Mouse (Mus musculus) central nervous system, embryonic 14 days (tissue): ENCODE data around the gene Ifit1bl2. TPM values are rescaled to one million over a fixed set of nuclear protein-coding genes. Genes with fewer than 3 reads are reported as not detected.

ENCODE experiments used
- polyA plus RNA-seq: library from polyadenylated mRNA; depleted of rRNA; stranded (reverse); fragments of >200 nt; gene quantifications from 2 replicates; pipeline ENCODE4 v1.2.3, GENCODE M21; 2012; rRNA removed

The Ifit1bl2 gene
- polyA plus RNA-seq, result 0.11 and 0.16 TPM in 2 replicates

GRCm38 (mm10) chr19:34640623-34641022 lies at the start of gene Ifit1bl2, which contains the start of gene Ifit1:
TSS of gene Ifit1bl2 (minus strand) at chr19:34640743.
TSS of gene Ifit1 (plus strand) at chr19:34640871.

DNA sequence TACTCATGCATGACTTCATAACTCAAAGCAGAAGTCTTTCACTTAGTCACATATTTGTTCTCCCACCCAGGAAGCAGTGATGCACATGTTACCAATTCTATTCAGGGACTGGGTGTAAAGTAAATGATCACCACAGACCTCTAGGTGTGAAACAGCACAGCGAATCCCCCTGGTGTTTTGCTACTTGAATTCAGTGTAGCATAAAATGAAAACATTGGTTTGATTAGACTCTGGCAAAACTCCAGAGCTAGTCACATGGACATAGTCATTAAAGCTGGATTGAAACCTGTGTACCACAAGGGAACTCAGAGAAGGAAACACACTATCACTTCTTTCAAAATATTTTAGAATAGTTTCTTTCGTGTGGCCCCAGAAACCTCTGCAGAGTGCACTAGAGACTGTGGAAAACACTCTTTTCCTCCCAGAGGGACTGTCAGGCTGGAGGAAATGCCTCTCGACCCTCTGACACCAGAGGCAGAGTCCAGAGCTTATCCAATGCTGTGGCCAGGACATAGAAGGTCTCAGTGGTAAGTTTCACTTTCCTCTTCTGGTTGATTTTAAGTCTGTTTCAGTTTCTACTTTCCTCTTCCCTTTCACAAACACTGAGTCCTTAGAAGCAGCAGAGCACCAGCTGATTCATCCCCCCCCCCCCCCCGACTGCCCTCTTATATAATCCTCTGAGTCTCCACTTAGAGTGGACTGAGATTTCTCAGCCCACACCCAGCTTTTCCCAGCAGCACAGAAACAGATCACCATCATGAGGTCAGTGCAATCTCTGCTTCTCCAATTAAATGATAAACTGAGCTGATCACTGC lies 33.1 kb downstream of the Ifit1bl2 start, which contains the start of gene Ifit3b:
TSS of gene Ifit3b (plus strand) at position 734 of the 815 bp plus-strand sequence.

GRCm38 (mm10) chr19:34601888-34602287 lies 38.7 kb downstream of the Ifit1bl2 start, which contains the start of gene Ifit1bl1:
TSS of gene Ifit1bl1 (minus strand) at chr19:34601956.

DNA sequence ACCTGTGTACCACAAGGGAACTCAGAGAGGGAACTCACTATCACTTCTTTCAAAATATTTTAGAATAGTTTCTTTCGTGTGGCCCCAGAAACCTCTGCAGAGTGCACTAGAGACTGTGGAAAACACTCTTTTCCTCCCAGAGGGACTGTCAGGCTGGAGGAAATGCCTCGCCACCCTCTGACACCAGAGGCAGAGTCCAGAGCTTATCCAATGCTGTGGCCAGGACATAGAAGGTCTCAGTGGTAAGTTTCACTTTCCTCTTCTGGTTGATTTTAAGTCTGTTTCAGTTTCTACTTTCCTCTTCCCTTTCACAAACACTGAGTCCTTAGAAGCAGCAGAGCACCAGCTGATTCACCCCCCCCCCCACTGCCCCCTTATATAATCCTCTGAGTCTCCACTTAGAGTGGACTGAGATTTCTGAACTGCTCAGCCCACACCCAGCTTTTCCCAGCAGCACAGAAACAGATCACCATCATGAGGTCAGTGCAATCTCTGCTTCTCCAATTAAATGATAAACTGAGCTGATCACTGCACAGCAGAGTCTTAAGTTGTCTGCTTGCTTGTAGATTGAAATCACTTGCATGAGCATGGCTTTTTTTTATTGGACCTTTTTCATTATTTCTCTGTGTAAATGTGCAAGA lies 57.3 kb downstream of the Ifit1bl2 start, which contains the start of gene Ifit3:
TSS of gene Ifit3 (plus strand) at position 406 of the 641 bp plus-strand sequence.

Other genes starting within 250 kb of the Ifit1bl2 start
- gene Ch25h, start 165.6 kb downstream of the Ifit1bl2 start, polyA plus RNA-seq, result 2.4 and 6.5 TPM in 2 replicates
- gene Lipa, start 113.3 kb downstream of the Ifit1bl2 start, polyA plus RNA-seq, result 16.4 and 22.1 TPM in 2 replicates
- 4.1 and 4.3 TPM in 2 replicates for gene Ifit2, start 90.0 kb downstream of the Ifit1bl2 start, polyA plus RNA-seq
- 5.2 and 7.9 TPM in 2 replicates for gene Ifit3, start 57.2 kb downstream of the Ifit1bl2 start, polyA plus RNA-seq
- gene Ifit1bl1, start 38.8 kb downstream of the Ifit1bl2 start, polyA plus RNA-seq, result 1.1 and 1.5 TPM in 2 replicates
- 0.77 and 1.4 TPM in 2 replicates for gene Ifit3b, start 32.8 kb downstream of the Ifit1bl2 start, polyA plus RNA-seq
- 2.4 and 3.6 TPM in 2 replicates for gene Ifit1, start 128 bp upstream of the Ifit1bl2 start, polyA plus RNA-seq
- 1.7 and 1.9 TPM in 2 replicates for gene Slc16a12, start 106.5 kb upstream of the Ifit1bl2 start, polyA plus RNA-seq
- 4.1 and 4.4 TPM in 2 replicates for gene Pank1, start 238.7 kb upstream of the Ifit1bl2 start, polyA plus RNA-seq